Mouse (Mus musculus): ENCODE results near the gene Wee1. TPM values are rescaled to one million over a fixed set of nuclear protein-coding genes. Genes with fewer than 3 reads are reported as not detected.
"Not testable (repeated sequence)": the region's sequence is repeated elsewhere in the genome, so short reads cannot be mapped to it uniquely, and the experiment has no call there.

The Wee1 gene
- total RNA-seq, 2 experiments from 2014 or later = 8.5 to 9.5 TPM

DNA sequence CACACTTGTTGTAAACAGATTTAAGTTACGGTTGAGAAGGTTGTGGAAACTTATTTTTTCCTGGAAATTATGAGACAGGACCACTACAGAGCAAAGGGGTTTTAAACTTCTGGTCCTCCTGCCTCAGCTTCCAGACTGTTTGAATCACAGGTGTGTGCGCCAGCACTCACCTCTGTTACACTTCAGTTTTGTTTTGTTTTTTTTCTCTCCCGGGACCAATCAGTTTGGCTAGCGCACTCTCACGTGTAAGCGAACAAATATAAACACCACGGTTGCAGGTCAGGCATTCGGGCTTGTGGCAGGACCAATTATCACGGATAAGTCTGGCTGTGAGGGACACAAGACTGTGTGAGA lies 707 bp upstream of the Wee1 start:
- no peak; the same call in 1 of the 2 replicates for ATAC-seq (replicated peaks; ENCODE audit: low FRiP score, poor library complexity, severe bottlenecking)

GRCm38 (mm10) chr7:110122289-110122564 lies 381 bp downstream of the Wee1 start:
- ATAC-seq (replicated peaks; ENCODE audit: low FRiP score, poor library complexity, severe bottlenecking) = 0 out of 2 replicates have a peak, but pooled peaks have one; percentile 0

GRCm38 (mm10) chr7:110122565-110123422 lies 948 bp downstream of the Wee1 start:
- ATAC-seq (replicated peaks; ENCODE audit: low FRiP score, poor library complexity, severe bottlenecking) = peak; percentile 37; the same call in 1 of the 2 replicates

GRCm38 (mm10) chr7:110123844-110124555 lies 2.2 kb downstream of the Wee1 start:
- ATAC-seq (replicated peaks; ENCODE audit: low FRiP score, poor library complexity, severe bottlenecking) = peak; percentile 38

DNA sequence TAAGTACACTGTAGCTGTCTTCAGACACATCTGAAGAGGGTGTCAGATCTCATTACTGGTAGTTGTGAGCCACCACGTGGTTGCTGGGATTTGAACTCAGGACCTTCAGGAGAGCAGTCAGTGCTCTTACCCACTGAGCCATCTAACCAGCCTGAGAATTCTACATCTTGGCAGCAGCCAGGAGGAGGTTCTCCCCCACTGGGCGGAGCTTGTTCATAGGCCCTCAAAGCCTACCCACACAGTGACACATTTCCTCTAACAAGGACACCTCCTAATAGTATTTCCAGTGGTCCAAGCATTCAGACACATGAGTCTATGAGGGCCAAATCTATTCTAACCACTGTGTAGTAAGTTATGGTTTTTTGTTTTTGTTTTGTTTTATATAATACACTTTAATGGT lies 6.7 kb downstream of the Wee1 start:
- ATAC-seq (replicated peaks; ENCODE audit: low FRiP score, poor library complexity, severe bottlenecking) = no peak

- ATAC-seq (replicated peaks; ENCODE audit: low FRiP score, poor library complexity, severe bottlenecking) = not testable (repeated sequence)
Observed at GRCm38 (mm10) chr7:110132272-110132671, 10.4 kb downstream of the Wee1 start.

DNA sequence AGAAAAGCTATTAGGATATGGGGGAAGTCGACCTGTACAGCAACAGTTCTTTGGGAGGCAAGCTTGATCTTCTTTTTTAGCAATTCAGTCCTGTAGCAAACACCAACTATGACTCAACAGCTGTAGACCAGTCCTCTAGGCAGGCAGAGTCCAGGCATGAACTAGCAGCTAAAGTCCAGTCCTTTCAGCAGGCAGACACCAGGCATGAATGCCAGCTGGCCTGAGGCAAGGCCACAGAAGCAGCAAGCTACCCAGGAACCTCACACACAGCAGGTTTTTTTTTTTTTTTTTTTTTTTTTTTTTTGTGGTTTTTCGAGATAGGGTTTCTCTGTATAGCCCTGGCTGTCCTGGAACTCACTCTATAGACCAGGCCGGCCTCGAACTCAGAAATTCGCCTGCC lies 12.1 kb downstream of the Wee1 start:
- no peak for ATAC-seq (replicated peaks; ENCODE audit: low FRiP score, poor library complexity, severe bottlenecking)

DNA sequence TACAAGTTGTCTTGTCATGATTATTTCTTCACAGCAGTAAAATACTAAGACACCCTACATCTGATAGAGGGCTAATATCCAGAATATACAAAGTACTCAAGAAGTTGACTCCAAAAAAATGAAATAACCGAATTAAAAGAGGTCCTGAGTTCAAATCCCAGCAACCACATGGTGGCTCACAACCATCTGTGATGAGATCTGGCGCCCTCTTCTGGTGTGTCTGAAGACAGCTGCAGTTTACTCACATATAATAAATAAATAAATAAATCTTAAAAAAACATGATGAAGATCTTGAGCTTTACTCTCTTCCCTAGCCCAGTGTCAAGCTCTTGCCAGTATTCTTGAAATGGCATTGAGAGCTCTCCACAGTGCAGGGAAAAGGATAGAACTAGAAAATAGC lies 16.7 kb downstream of the Wee1 start:
- no peak for ATAC-seq (replicated peaks; ENCODE audit: low FRiP score, poor library complexity, severe bottlenecking)

DNA sequence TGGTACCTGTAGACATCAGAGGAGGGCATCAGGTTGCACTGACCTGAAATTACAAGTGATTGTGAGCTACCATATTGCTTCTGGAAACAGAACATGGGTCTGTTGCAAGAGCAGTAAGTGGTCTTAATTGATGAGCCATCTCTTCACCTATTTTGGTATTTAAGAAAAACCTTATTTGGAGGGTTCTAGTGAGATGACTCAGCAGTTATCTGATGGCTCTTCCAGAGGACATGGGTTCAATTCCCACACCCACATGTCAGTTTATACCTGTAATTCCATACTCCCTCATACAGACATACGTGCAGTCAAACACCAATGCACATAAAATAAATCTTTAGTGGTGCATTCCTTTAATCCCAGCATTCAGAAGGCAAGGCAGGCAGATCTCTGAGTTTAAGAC lies 22.0 kb downstream of the Wee1 start:
- ATAC-seq (replicated peaks; ENCODE audit: low FRiP score, poor library complexity, severe bottlenecking) = no peak

- ATAC-seq (replicated peaks; ENCODE audit: low FRiP score, poor library complexity, severe bottlenecking) = no peak
Observed at GRCm38 (mm10) chr7:110152891-110153290, 31.0 kb downstream of the Wee1 start.

DNA sequence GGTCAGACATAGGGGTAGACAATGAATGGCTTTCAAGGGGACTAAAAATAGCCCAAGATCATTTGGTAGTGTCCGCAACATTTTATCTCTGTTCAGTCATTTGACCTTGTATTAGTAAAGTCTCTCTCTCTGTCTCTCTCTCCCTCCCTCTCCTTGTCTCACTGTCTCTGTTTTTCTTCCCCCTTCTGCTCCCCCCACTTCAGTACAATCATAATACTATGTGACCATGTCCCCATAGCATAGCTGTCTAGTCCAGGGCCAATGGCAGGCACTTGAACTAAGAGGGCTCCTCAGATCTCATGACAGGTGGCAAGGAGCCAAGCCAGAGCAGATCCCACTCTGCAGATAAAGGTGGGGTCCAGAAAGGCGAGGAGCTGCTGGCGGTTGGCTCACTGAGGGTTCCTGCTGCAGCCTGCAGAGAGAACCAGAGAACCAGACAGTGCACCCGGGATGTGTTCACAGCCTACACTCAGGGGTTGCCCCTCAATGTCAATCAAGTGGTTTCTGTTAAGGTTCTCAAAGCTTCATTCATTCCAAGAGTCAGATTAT lies 34.9 kb downstream of the Wee1 start:
- peak; percentile 55; the same call in 1 of the 2 replicates for ATAC-seq (replicated peaks; ENCODE audit: low FRiP score, poor library complexity, severe bottlenecking)

DNA sequence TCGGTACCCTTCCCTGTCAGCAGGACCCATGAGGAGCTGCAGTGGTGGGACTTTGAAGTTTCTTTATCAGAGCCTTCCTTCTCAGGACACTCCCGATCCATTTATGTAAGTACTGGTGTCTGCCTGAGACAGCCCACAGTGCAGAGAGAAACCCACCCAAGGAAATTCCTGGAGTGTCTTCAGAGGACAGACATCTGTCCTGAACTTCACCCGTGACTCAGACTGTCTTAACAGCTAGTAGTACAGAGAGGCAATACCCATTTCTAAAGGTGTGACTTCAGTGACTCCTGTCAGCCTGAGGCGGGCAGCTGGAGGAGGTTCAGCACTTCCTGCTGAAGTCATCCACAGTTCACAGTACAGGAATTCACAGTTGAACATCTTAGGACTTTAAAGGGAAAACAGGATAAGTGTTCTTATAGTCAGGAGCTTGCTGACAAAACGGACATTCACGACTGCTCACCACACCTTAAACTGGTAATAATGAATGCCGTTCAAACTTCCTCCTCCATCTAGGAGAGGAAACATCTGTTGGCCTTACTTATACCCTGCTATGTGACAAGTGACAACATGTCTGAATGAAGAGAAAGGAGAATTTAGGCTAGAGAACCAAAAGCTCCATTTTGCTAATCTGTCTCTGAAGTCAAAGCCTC lies 35.5 kb downstream of the Wee1 start:
- ATAC-seq (replicated peaks; ENCODE audit: low FRiP score, poor library complexity, severe bottlenecking) = 0 out of 2 replicates have a peak, but pooled peaks have one; percentile 22

DNA sequence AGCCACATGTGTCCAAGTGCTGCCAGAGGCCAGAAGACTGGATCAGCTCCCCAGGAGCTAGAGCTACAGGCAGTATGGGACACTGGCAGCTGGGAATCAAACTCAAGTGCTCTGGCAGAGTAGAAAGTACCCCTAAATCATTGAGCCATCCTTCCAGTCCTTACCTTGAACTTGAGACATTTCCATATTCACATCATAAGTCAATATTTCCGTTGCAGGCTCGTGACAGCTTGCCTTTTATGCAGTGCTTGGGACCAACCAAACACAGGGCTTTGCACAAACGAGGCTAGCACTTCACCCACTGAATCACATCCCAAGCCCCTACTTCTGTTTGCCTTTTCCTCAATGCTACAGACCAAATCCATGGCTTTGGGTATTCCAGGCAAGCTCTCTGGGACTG lies 36.2 kb downstream of the Wee1 start:
- ATAC-seq (replicated peaks; ENCODE audit: low FRiP score, poor library complexity, severe bottlenecking) = no peak

DNA sequence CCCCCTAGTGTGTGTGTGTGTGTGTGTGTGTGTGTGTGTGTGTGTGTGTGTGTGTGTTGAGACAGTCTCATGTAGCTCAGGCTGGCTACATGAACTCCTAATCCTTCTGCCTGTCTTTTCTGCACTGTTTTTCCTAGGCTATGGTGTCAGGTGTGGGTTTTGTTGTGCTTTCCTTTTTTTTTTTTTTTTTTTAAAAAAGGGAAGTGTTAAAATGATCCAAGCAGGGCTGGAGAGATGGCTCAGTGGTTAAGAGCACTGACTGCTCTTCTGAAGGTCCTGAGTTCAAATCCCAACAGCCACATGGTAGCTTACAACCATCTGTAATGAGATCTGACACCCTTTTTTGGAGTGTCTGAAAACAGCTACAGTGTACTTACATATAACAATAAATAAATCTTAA lies 38.3 kb downstream of the Wee1 start:
- ATAC-seq (replicated peaks; ENCODE audit: low FRiP score, poor library complexity, severe bottlenecking) = not testable (repeated sequence)

GRCm38 (mm10) chr7:110160601-110161000 lies 38.8 kb downstream of the Wee1 start:
- ATAC-seq (replicated peaks; ENCODE audit: low FRiP score, poor library complexity, severe bottlenecking) = no peak

DNA sequence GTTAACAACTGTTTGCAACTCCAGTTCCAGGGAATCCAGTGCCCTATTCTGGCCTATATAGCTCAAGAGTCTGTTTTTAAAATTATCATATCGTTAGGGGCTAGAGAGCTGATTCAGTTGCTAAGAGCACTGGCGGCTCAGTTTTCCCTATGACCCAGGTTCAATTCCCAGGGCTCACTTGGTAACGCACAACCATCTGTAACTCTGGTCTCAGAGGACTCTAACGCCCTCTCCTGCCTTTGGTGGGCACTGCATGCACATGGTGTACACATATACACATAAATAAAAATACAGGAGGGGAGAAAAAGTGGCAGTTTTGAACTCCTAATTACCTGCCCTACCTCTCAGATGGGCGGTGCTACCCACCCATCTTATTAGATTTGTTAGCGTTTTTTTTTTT lies 41.2 kb downstream of the Wee1 start:
- ATAC-seq (replicated peaks; ENCODE audit: low FRiP score, poor library complexity, severe bottlenecking) = no peak

- peak; percentile 87 for ATAC-seq (replicated peaks; ENCODE audit: low FRiP score, poor library complexity, severe bottlenecking)
Observed at GRCm38 (mm10) chr7:110164103-110164681, 42.3 kb downstream of the Wee1 start.

DNA sequence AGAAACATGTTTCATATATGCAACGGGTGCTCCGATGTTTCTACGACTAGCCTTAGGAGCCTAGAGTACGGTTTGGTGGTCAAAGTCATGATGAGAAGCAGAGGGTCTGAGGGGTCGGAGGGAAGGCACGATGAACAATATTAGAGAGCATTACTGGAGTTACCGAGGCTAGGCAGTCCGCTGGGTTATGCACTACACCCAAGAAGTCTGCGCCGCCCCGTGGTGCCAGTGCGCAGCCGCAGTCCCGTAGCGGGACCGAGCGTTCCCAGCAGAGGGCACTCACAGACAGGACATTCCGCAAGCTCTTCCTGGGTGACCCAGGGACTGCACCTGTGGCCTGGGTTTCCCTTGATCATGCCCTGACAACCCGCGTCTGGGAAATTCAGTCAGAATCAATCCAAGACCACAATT lies 42.9 kb downstream of the Wee1 start:
- ATAC-seq (replicated peaks; ENCODE audit: low FRiP score, poor library complexity, severe bottlenecking) = peak; percentile 97

DNA sequence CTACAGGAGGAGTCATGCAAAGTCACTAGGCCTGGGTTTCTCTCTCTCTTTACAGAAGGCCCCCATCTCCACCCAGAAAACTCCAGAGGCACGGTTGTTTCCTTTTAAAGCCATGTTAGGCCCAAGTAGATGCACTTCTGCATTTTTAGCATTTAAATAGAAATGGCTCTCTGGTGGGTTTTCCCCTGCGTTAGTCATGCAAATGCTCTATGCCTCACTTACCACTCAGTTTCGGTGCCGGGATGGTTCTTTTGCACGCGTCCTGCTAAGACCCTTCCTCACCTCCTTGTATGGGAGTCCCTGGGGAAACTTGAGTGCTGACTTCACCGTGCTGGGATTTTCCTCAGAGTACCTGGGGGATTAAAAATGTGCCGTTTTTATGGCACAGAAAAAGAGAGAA lies 44.4 kb downstream of the Wee1 start:
- ATAC-seq (replicated peaks; ENCODE audit: low FRiP score, poor library complexity, severe bottlenecking) = no peak

DNA sequence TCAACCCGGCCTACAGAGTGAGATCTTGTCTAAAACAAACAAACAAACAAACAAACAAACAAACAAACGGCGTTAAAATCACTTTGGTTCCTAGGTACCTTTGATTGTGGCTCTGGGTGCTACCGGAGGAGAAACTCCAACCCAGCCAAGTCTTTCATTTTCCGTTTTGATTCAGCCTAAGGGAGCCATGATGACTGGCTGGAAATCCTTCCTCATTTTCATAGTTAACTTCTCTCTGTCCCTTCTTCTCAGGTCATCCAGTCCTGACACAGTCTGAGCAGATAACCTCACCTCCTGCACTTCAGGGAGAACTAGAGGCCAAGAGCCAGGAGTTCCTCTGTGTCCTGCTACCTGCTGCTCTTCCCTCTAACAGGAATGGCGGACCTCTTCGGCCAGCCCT lies 57.4 kb downstream of the Wee1 start:
- no peak for ATAC-seq (replicated peaks; ENCODE audit: low FRiP score, poor library complexity, severe bottlenecking)
